Mouse (Mus musculus) kidney, embryonic 14.5 days (tissue): ENCODE results near the gene Msi2. TPM values are rescaled to one million over a fixed set of nuclear protein-coding genes. Genes with fewer than 3 reads are reported as not detected.

Experiments
- ATAC-seq: fragments of 200-750 bp; cut with Nextera tagmentation; 2 replicates; pipeline ENCODE4 v1.8.0; 2017; ENCODE audit warnings: moderate number of reproducible peaks, mild to moderate bottlenecking, moderate TSS enrichment, moderate library complexity; ENCODE audit not compliant: low FRiP score, low TSS enrichment
- H3K27ac ChIP-seq: fragments of 300-500 bp; sonication (generic); 2 replicates; pipeline ENCODE4 v1.5.1; 2014; ENCODE audit warnings: low read depth, mild to moderate bottlenecking, low read length, moderate library complexity, mixed read lengths
- H3K27me3 ChIP-seq: fragments of 300-500 bp; sonication (generic); 2 replicates; pipeline ENCODE4 v1.6.1; 2014; ENCODE audit warnings: mild to moderate bottlenecking, low read length; ENCODE audit not compliant: control insufficient read depth, insufficient read depth
- H3K36me3 ChIP-seq: fragments of 300-500 bp; sonication (generic); 2 replicates; pipeline ENCODE4 v1.6.1; 2014; ENCODE audit warnings: low read length, mixed read lengths; ENCODE audit not compliant: control insufficient read depth, insufficient read depth
- H3K4me1 ChIP-seq: fragments of 300-500 bp; sonication (generic); 2 replicates; pipeline ENCODE4 v1.6.1; 2014; ENCODE audit warnings: low read length, mixed read lengths; ENCODE audit not compliant: control insufficient read depth, insufficient read depth
- H3K4me2 ChIP-seq: fragments of 300-500 bp; sonication (generic); replicated peaks from 2 replicates; pipeline ENCODE4 v1.6.1; 2014; ENCODE audit warnings: low read depth, mild to moderate bottlenecking, low read length
- H3K4me3 ChIP-seq: fragments of 300-500 bp; sonication (generic); 2 replicates; pipeline ENCODE4 v1.5.1; 2014; ENCODE audit warnings: mild to moderate bottlenecking, low read length
- H3K9ac ChIP-seq: fragments of 300-500 bp; sonication (generic); 2 replicates; pipeline ENCODE4 v1.6.1; 2014; ENCODE audit warnings: low read depth, mild to moderate bottlenecking, low read length, moderate library complexity
- H3K9me3 ChIP-seq: fragments of 300-500 bp; sonication (generic); 2 replicates; pipeline ENCODE4 v1.6.1; 2016; ENCODE audit warnings: low read length; ENCODE audit not compliant: control insufficient read depth
- WGBS: fragments of 180-500 bp; shearing (Covaris S2); extraction: QIAGEN DNeasy Blood & Tissue Kit; methylation state at CpG from one replicate; pipeline ENCODE4 v1.1.7; 2014; 5-methylcytosine and 5-hydroxymethylcytosine counted together
- polyA plus RNA-seq: library from polyadenylated mRNA; unstranded; fragments of >200 nt; fragmentation: Nextera tagmentation; extraction: Ambion mirVana; gene quantifications from 2 replicates; pipeline ENCODE4 v1.2.1, GENCODE M21; 2014

The Msi2 gene
- polyA plus RNA-seq, 1 experiment from 2014 or later = 30.8 TPM

DNA sequence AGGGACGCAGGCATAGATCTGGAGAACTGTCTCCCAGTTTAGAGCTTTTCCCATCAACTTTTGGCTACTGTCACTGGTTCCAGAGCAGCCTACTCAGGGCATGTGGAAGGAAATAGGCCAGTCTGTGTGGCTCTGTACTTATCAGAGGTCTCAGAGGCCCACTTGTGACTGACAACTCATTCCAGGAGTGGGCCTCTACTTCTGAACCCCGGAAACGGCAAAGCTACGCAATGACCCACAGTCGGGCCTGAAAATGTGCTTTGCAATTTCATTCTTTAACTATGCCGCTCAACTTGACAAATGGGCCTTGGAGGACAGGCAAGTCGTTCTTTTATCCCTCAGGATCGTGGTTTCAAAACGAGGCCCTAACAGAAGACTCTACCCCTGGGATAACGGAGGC lies 317.4 kb downstream of the Msi2 start:
- H3K9ac ChIP-seq = no peak overlapping the region
- no peak for ATAC-seq
- no peaks in the 10 kb centered on the region for H3K27me3 ChIP-seq
- 83% methylated on average over 10 of the region's 10 CpGs for WGBS
- peaks cover 3% of the 10 kb centered on the region; the same call in 1 of the 2 replicates for H3K36me3 ChIP-seq
- H3K9me3 ChIP-seq = no peaks in the 10 kb centered on the region
- peaks cover 30% of the 10 kb centered on the region for H3K4me1 ChIP-seq
- no peak overlapping the region for H3K4me3 ChIP-seq
- no peak overlapping the region for H3K4me2 ChIP-seq
- H3K27ac ChIP-seq = no peak overlapping the region

DNA sequence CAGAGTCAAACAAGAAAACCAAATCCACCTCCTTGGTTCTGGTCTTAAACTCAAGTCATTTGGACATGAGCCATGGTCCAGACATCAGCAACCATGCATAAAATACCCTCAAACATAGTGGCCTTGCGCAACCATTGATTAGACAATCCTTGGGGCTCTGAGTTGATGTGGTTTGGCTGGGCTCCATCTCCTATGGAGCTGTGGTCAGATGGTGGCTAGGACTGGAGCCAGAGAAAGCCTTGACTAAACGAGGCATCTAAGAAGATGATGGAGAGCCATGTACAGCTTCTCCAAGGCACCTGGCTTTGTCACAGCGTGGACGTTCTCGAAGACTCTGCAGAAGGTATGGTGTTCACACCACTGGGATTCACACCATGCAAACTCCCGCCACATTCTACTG lies 318.1 kb downstream of the Msi2 start:
- Histone ChIP-seq H3K36me3 (peaks cover 3% of the 10 kb centered on the region; the same call in 1 of the 2 replicates), H3K9ac (no peak overlapping the region), H3K4me1 (peaks cover 27% of the 10 kb centered on the region), H3K4me3 (no peak overlapping the region), H3K9me3 (no peaks in the 10 kb centered on the region), H3K4me2 (no peak overlapping the region), H3K27ac (no peak overlapping the region), H3K27me3 (no peaks in the 10 kb centered on the region)
- WGBS = 91% methylated on average over 6 of the region's 6 CpGs
- no peak for ATAC-seq

DNA sequence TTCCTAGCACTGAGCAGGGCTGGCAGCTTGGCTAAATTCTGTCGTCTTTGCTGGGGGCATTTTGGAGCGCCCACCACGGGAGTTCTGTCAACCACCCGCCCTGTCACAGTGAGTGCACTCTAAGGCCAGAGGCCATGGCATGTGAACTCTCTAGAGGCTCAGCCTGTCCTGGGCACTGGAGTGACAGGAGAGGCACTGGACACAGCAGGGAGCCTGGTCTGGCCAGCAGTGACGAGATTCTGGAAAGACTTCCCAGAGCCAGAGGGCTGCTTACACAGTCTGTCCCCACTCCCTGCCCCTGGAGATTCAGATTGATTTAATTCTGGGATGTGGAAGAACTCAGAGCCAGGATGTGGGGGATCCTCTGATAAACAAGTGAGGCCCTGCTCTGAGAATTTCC lies 318.9 kb downstream of the Msi2 start:
- no peak overlapping the region for H3K4me2 ChIP-seq
- 38% methylated on average over 5 of the region's 5 CpGs for WGBS
- no peak overlapping the region for H3K4me3 ChIP-seq
- no peak overlapping the region for H3K9ac ChIP-seq
- H3K9me3 ChIP-seq = no peaks in the 10 kb centered on the region
- ATAC-seq = peak; percentile 53; the same call in 1 of the 2 replicates
- H3K36me3 ChIP-seq = peaks cover 3% of the 10 kb centered on the region; the same call in 1 of the 2 replicates
- H3K27ac ChIP-seq = no peak overlapping the region
- H3K4me1 ChIP-seq = peaks cover 19% of the 10 kb centered on the region; the same call in 1 of the 2 replicates
- H3K27me3 ChIP-seq = no peaks in the 10 kb centered on the region

DNA sequence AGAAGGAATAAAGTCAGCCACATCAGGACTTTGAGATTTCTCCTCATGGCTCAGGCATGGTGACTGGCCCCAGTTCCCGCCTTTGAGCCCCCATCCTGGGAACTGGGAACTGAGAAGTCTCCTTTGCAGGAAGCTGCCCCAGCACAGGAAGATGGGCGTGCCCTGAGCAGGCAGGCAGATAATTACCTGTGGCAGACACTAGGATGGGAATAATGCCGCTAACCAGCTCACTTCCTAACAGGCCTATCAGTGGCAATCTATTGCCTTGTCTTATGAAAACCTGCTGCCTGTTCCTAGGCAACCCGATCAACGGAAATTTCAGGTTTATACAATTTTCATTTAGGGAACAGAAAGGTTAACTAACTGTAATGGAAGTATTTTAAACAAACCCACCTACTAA lies 319.3 kb downstream of the Msi2 start:
- Histone ChIP-seq H3K9me3 (no peaks in the 10 kb centered on the region), H3K27me3 (no peaks in the 10 kb centered on the region), H3K4me2 (no peak overlapping the region), H3K27ac (no peak overlapping the region), H3K36me3 (peaks cover 6% of the 10 kb centered on the region; the same call in 1 of the 2 replicates), H3K4me1 (peaks cover 18% of the 10 kb centered on the region; the same call in 1 of the 2 replicates), H3K9ac (no peak overlapping the region), H3K4me3 (no peak overlapping the region)
- no peak for ATAC-seq
- WGBS = 70% methylated on average over 5 of the region's 5 CpGs

DNA sequence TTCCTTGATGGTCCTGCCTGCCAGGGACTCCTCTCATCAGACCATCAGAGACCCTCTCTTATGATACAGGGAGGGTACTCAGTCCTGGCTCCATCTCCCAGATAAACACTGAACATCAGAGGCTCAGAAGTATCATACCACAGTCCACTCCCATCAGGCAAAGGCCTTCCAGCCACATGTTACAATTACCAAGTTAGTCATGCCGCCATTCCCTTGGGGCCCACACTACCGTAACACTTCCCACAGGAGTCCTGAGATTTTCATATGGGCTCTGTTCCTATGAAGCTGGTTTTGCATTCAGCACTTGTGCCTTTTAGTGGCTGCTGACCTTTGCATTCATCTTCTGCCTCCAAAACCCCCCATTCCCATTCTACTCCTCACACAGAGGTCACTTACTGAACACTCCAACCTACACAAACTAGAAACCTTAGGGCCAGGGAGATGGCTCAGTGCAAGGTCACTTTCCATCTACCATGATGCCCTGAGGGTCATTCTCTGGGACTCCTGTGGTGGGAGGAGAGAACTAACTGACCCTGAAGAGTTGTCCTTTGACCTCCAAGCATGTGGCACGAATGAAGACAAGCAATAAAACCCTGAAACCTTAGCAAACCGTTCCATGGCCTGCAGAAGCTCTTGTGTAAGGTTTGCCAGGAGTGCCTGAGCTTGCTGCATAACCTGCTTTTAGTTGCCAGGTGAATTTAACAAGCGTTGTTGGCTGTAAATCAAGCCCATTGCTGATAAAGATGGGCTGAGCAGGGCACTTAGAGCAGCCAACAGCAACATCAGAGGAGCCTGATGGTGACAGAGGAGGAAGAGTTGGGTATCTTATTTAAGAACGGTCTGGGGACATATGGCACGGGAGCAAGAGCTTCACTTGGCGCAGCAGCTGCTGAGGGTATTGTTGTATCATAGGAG lies 323.0 kb downstream of the Msi2 start:
- no peak for ATAC-seq

DNA sequence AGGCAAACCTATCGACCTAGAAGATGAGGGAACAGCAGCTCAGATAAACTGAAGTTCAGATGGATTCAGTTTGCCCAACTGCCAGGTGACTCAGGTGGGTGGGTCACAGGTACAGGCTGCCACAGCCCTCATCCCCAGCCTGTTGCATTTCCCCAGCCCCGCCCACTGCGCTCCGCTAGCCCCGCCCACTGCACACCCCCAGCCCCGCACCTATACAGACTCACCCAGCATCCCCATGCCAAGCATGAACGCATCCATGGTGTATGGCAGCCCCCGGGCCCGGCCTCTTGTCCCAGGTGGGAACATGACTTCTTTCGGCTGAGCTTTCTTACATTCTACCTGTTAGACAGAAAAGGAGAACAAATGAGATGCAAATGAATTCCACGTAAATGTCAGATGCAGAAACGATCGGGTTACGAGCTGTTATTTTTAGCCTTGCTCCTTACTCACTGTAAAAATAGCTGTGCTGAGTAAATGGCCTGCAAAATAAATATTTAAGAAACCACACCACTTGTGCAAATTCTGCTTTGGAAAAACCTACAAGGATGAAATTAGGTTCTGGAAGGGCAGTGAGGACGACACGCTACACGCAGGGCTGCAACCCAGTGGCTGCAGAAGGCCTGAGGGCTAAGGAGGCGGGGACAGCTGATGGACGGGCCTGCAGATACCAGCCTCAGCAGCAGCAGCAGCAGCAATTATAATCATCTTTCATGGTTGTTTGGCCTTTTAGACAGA lies 323.8 kb downstream of the Msi2 start:
- H3K27me3 ChIP-seq = no peaks in the 10 kb centered on the region
- no peak overlapping the region for H3K27ac ChIP-seq
- 0 out of 2 replicates have a peak, but pooled peaks cover 3% of the 10 kb centered on the region for H3K4me1 ChIP-seq
- no peak overlapping the region for H3K9ac ChIP-seq
- peak; percentile 69; the same call in 1 of the 2 replicates for ATAC-seq
- WGBS = 70% methylated on average over 19 of the region's 19 CpGs
- peaks cover 17% of the 10 kb centered on the region; the same call in 1 of the 2 replicates for H3K36me3 ChIP-seq
- H3K4me2 ChIP-seq = no peak overlapping the region
- no peak overlapping the region for H3K4me3 ChIP-seq
- H3K9me3 ChIP-seq = no peaks in the 10 kb centered on the region

More for the DNA sequence above, 323.0 kb downstream of the Msi2 start:
- Histone ChIP-seq H3K4me3 (no peak overlapping the region), H3K27ac (no peak overlapping the region), H3K9me3 (no peaks in the 10 kb centered on the region), H3K36me3 (peaks cover 17% of the 10 kb centered on the region; the same call in 1 of the 2 replicates), H3K9ac (no peak overlapping the region), H3K4me2 (no peak overlapping the region), H3K27me3 (no peaks in the 10 kb centered on the region), H3K4me1 (0 out of 2 replicates have a peak, but pooled peaks cover 6% of the 10 kb centered on the region)
- 51% methylated on average over 8 of the region's 8 CpGs for WGBS

DNA sequence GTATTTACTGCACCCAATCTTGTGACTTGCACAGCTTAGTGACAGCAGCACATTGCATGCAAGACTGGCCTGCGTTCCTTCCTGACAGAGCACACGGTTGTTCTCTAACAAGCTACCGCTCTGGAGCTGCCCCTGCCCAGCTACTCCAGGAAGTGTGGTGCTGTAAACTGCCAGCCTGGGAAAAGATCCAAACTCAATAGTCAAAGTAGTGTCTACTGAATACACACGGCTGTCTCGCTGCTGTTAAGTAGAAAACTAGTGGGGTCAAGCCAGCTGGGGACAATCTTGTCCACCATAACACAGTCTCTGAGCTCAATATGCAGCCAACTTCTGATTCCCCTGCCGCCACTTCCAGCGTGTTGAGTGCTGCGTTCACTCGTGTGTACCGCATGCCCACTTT lies 325.6 kb downstream of the Msi2 start:
- Histone ChIP-seq H3K36me3 (peaks cover 15% of the 10 kb centered on the region; the same call in 1 of the 2 replicates), H3K4me1 (no peaks in the 10 kb centered on the region), H3K27me3 (no peaks in the 10 kb centered on the region), H3K4me3 (no peak overlapping the region), H3K9ac (no peak overlapping the region), H3K27ac (no peak overlapping the region), H3K4me2 (no peak overlapping the region), H3K9me3 (no peaks in the 10 kb centered on the region)
- 92% methylated on average over 10 of the region's 10 CpGs for WGBS
- no peak for ATAC-seq

DNA sequence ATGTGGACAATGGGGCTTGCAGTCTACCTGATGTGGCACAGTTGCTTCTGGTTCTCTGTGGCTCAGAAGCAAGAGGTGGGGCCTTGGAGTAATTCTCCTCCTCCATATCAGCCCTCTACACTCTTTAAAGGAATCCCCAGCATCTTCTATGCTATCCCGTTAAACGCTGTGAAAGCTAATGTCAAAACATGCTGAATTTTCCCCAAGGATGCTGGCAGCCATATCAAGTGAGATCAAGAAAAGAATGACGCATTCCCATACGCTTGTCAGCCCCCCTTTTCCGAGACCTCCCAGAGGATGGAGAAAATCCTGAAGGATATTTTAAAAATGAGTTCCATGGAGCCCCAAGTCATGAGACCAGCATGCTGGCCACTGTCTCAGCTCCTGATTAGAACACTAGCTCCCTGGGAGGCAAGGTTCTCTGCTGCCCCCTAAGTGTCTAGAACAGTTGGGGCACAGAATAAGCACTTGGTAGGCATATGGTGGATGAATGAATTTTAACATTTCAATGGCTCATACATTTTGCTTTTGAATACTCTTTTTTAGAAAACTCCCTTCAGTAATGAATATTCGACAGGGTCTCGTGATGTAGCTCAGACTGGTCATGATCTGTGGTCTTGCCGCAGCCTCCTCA lies 327.0 kb downstream of the Msi2 start:
- ATAC-seq = no peak
- no peak overlapping the region for H3K4me3 ChIP-seq
- 91% methylated on average over 8 of the region's 8 CpGs for WGBS
- H3K27me3 ChIP-seq = no peaks in the 10 kb centered on the region
- H3K4me2 ChIP-seq = no peak overlapping the region
- no peak overlapping the region for H3K27ac ChIP-seq
- peaks cover 14% of the 10 kb centered on the region; the same call in 1 of the 2 replicates for H3K36me3 ChIP-seq
- no peak overlapping the region for H3K9ac ChIP-seq
- no peaks in the 10 kb centered on the region for H3K9me3 ChIP-seq
- H3K4me1 ChIP-seq = no peaks in the 10 kb centered on the region
